Mouse (Mus musculus) 3T3-L1 (cell line): Measurements from ENCODE around the gene C1ra.
"Not testable (repeated sequence)": the region's sequence is repeated elsewhere in the genome, so short reads cannot be mapped to it uniquely, and the experiment has no call there.

Experiments
- DNase-seq: peaks from one replicate; pipeline ENCODE4 v3.0.0-alpha.2; 2015; ENCODE audit warnings: low read depth, low spot score

Gene C1ra

DNA sequence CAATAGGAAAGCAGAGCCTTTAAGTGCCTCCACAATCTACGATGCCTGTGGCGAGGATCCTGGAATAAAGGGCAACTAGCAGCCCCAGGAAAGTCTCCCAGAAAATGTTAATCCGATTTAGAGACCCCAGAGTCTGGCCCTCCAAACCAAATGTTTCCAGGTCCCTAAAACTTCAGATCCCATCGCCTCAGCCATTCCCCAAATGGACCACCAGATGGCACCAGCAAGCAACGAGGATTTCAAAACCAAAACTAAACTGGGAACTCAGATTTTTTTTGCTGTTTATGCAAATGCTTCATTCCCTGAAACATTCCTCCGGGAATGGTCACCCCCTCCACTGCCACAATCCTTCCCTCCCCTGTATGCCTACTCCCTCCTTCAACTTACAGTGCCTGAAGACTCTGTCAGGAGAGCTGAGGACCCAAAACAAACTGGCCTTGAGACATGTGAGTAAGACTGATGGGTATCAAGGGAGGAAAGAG lies at the start of gene C1ra:
C1ra (plus strand) TSS at position 51 of the 482 bp plus-strand sequence.
- peak; percentile 91 for DNase-seq

DNA sequence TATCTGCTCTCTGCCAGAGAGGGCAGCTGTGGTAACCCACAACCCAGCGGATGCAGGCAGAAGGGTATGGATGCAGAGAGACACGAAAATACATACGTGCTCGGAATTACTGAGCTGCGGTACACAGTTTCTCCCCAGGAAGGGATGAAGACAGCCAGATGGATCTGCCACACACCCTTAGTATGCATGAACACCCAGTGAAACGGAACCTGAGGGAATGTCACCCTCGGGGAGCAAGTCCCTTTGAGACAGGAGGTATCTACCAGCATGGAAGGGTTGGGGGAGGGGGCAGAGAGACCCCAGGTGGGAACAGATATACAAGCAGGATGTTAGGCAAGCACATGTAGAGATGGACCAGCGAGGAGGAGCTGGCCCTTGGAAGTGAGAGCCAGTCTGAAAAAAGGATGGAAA lies 48.3 kb upstream of the C1ra start:
- DNase-seq, result no peak

DNA sequence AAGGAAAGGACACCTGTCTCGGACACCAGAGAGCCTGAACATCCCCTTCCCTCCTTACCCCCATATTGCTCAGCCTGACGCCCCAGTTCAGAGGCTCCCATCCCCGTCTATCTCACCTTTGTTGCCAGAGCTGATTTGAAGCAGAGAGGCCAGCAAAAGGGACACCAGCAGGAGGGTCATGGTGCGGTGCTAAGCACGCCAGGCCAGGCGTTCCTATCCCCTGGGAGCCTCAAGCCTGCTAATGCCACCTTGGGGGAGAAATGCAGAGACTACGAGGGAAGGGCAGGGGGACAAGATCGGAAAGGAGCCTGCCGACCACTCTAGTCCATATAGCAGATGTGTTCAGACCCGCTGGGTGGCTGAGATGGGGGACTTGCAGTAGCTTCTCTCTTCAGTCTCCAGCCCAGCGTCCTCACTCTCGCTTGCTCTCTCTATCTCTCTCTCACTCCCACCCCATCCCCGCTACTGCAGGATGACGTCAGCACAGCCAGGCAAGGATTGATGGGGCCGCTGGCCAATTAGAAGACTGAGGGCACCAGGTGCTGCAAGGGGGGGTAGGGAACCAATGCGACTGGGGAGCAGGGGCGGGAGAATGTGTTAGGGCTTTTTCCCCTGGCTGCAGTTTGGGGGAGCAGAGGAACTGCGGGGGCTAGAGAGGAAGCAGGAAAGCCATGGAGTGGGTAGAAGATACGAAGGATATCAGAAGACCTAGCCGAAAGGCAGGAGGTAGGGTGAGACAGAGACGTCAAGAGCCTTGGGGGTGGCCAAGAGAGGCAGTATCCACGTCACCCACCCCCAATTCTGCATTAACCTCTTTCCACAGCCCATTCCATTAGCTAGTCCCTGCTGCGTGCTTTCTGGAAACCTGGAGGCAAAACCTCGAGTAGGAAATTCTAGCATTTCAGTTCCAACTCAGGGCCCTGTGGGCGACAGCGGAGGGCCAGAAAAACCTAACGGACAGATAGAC lies 47.6 kb upstream of the C1ra start, which contains the start of gene Clstn3:
Clstn3 (minus strand) TSS at position 490 of the 967 bp plus-strand sequence.
- DNase-seq, result no peak

DNA sequence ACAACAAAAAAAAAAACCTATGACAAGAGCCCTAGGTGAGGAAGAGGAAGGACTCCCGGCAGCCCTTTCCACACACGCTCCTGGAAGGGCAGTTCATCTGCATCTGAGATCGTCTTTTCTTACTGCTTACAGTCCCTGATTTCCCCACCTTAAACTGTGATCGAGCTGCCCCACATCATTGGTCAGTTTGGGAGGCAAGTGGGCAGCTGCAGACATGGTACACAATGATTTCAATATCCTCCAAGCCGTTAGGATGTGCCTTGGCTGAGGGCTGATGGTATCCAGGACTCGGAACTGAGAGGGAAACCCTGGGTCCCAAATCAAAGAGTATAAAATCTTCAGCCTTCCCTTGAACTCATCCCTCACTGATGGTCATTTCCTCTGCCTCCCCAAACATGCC lies 46.9 kb upstream of the C1ra start:
- DNase-seq, result no peak

DNA sequence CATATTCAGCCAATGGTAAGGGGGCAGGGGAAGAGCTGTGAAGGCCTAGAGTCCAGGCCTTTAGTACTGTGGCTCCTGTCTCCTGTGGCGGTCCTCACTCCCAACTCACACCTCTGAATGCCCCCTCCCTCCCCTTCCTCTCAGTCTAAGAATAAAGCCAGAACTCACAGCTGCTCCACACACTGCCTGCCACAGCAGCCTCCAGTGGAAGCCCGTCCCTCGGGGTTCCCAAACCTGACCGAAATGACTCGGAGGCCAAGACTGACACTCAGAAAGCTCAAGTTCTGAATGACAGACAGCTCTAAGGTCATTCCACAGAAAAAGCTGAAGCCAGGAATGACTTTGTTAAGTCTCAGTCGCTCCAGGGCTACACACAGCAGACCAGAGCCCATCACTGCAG lies 46.5 kb upstream of the C1ra start:
- DNase-seq, result no peak

DNA sequence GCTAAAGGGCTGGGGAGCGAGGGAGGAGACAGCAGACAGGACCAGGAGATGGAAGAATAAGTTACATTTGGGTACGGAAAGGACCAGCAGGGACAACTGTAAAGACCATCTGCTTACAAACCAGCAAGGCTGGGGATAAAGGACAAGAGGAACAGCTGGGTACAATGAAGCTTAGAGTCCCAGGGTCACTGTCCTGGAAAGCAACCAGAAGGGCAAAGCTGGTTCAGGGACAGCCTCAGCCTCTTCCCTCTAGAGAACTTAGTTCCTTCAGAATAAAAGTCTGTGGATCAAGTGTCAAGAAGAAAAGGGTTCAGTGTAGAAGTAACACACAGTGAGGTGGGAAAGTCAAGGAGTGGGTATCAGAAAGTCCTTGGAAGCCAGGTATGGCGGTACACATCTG lies 41.1 kb upstream of the C1ra start:
- no peak for DNase-seq

DNA sequence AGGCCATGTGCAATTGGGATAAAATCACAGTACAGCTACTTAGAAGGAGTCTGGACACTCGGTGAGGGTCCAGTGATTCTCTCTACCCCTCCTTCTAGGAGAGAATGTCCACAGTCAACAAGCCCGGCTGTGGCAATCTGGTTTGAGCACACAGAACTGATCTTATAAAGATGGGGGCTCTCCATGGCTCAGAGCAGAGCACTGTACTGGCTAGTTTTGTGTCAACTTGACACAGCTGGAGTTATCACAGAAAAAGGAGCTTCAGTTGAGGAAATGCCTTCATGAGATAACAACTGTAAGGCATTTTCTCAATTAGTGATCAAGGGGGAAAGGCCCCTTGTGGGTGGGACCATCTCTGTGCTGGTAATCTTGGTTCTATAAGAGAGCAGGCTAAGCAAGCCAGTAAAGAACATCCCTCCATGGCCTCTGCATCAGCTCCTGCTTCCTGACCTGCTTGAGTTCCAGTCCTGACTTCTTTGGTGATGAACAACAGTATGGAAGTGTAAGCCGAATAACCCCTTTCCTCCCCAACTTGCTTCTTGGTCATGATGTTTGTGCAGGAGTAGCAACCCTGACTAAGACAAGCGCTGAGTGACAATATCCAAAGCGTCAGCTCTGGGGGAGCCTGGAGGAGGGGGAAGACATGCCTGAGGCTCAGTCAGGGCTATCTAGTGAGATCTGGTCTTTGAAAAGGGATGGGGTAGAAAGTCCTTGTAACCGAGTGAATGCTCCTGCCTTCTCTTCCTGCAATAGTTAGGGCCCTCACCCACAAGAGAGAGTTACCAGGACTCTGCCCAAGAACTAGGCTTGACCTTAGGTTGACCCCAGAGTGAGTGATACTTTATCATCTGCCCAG lies 40.2 kb upstream of the C1ra start:
- not testable (repeated sequence) for DNase-seq

DNA sequence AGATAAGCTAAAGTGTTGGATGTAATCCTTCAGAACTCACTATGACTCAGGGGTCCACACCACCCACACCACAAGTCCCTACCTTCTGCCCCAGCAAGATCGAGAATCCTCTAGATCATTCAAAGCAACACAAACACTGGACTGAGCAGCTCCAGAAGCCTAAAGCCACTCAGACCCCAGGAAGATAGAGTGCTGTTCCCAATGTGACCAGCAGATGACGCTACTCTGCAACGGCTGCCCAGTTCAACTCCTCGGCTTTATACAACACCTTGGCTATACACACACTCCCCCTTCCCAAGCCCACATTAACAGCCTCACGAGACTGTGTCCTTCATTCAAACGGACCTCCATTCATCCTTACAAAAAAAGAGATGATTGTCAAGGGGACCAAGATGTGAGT lies 39.4 kb upstream of the C1ra start:
- DNase-seq, result peak; percentile 44

DNA sequence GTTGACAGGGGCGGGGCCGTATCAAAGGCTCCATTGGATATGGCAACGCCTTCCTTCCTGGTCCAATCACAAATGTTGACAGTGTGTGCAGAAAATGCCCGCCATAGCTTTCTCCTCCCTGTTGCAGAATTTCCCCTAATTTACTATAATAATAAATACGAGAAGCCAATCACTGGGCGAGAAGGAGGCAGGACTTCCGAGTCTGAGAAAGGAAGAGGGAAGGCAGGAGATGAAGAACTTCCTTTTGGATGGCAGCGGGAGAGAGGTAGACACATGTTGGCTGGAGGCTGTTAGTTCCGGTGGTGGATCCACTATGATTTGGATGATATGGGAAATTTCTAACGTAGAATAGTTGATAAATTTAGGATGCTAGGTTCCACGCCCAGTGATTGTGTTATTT lies 37.6 kb upstream of the C1ra start:
- DNase-seq, result no peak

DNA sequence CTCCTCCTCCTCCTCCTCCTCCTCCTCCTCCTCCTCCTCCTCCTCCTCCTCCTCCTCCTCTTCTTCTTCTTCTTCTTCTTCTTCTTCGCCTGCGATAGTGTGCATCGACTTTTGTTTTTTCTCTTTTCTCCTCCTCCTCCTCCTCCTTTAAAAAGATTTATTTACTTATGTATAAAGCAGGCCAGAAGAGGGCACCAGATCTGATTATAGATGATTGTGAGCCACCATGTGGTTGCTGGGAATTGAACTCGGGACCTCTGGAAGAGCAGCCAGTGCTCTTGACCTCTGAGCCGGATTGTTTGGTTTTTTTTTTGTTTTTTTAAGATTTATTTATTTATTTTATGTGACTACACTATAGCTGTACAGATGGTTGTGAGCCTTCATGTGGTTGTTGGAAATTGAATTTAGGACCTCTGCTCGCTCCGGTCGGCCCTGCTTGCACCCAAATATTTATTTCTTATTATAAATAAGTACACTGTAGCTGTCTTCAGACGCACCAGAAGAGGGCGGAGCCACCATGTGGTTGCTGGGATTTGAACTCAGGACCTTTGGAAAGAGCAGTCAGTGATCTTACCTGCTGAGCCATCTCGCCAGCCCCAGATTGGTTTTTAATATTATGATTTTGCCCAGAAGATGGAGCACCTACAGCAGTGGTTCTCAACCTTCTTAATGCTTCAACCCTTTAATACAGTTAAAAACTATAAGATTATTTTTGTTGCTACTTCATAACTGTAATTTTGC lies 36.7 kb upstream of the C1ra start:
- DNase-seq, result not testable (repeated sequence)

DNA sequence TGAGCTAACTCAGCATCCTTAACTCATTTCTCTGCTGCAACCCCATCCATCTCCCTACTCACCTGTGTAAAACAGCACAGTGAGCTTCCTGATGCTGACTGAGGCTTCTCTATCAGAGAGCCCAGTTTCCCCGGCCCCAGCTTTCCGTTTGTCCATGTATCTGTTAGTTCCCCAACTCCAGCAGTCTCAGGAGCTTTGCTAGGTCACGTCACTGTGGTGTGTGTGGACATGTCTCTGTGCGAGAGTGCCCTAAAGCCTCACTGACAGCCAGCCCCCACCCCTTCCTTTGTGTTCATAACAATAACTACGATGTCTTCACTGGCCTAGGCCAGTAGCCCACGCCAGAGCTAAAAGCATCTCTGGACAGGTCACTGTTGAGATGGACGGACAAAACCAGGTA lies 36.0 kb upstream of the C1ra start:
- DNase-seq, result no peak

DNA sequence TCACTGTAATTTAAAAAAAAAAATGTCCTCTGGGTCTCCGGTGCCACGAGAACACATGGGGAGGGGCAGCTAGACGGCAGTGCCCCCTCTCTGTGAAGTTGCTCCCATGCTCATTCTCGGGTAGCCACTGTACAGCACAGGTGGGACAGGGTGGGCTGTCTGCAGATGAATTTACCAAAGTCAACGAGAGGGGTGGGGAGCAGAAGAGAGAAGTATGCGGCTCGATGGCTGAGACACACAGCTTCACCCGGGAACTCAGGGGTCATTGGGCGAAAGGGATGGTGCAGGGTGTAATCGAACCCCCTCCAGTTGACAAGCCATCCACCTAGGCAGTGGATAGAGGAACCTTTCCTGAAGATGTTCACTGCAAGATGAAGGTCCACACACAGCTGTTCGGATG lies 35.4 kb upstream of the C1ra start:
- no peak for DNase-seq

DNA sequence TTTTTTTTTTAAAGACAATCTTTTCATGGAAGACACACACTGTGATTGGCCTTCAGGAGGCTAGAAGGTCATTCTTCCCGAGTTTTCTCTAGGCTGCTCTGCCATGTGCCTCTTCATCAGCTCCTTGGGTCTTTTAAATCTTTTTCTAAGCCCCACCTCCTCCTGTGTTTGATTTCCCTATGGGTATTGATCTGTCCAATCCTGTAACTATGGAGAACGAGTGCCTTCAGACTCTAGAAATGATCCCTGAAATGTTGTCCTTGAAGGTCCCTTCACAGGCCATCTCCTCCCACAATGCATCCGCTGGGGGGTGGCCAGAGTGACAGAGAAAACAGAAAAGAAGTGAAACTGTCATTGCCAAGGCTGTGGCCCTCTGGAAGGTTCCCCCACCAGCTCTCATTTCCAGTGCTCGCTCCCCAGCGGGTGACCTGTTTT lies 35.0 kb upstream of the C1ra start:
- DNase-seq, result no peak

DNA sequence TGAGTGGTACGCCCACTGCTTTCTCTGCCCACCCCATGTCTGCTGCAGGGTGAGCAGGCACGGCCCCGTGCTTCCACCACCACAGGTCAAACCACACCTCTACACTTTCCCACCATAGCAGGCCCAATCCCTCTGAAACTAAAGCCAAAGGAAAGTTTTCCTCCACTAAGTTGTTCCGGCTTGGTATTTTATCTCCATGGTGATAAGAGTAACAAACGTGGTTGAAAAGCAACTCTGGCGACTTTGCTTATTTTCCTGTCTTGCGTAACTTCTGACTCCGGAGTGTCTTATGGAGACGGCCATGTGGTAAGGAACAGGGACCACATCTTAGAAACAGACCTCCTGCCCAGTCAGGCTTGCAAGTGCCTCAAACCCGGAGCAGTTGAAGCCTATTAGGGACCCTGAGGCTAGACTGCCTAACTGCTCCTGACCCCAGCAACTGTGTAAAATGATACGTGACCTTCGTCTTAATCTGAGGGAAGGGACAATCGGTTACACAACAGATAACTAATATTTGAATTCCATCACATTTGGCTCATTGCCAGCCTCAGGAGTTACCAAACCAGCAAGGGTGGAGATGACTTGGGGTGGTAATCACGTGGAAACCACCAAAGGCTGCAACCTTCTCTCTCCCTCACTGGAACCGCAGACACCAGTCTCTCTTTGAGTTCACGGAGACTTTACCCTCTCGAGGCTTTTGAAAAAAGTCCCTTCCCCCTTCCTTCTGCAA lies 34.1 kb upstream of the C1ra start:
- peak; percentile 62 for DNase-seq

DNA sequence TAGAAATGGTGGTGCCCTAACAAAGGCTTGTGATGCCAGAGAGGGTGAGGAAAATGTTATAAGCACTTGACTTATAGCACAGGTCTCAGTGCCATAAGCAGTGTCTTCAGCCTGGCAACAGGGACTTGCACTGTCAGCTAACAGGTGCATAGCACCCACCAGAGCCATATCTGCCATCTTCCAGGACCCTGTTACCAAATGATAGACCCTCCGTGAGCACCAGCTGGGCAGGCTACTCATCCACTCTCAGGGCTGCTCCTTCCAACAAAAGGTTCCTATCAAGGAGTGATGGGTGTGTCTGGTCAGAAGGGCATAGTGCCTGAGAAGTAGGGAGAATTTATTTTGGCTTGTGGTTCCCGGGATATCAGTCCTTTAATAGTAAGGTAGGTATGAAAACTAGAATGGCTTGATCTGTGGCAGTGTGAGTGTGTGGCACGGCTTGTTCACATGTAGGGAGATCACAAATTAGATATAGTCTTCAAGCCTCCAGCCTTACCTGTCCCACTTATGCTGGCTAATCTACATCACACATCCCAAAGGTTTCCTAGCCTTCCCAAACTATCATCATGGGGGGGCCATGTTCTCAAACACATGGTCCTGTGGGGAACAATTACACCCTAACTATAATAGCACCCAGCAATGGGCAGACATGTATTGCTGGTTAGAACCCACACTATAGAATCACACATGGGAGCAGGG lies 33.2 kb upstream of the C1ra start:
- no peak for DNase-seq

DNA sequence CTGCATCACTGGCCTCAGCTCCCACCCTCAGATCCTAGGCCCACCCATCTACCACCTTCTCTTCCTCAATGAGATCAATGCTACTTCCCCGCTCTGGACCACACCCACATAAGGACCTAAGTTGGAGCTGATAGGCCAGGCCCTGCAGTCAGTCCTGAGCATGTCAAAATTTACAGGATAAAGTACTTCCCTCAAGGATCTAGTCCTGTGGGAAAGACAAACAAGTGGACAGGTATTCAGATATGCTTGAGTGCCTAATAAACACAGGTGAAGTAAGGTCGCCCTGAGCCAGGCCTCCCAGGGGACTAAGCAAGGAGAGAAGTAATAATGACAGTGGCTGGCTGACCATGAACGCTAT lies 32.7 kb upstream of the C1ra start:
- no peak for DNase-seq

DNA sequence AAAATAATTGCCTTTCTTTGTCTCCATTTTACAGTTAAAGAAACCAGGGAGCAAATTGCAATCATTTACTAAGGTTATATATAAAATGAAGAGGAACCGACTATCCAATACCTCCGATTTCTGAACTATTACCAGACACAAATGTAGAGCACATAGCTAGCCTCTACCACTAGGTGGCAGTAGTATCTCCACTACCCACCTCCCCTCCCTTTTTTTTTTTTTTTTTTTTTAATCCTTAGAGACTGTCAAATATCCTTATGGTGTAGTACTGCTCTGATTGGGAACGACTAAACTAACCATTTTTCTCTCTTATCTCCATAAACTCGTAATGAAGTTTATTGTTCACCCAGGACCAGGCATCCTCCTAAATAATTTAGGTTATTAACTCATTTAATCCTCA lies 31.9 kb upstream of the C1ra start:
- peak; percentile 81 for DNase-seq

DNA sequence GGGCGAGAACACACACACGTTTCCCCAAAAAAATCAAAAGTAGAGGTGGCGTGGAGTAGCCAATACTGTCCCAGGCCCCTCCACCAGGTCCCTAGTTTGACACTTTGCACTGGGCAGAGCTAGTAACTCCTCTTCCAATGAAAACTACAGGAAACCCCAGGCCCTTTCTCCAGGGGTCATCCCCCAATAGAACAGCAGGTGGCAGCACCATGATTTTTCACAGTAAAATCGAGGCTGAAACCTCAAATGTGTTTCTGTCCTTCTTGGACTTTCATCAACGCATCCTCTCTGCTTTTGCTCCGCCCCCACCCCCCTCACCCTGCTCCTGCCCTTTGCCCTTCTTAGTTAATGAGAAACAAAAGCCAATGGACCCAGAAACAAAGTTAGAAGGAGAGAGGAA lies 30.6 kb upstream of the C1ra start:
- DNase-seq, result peak; percentile 86

DNA sequence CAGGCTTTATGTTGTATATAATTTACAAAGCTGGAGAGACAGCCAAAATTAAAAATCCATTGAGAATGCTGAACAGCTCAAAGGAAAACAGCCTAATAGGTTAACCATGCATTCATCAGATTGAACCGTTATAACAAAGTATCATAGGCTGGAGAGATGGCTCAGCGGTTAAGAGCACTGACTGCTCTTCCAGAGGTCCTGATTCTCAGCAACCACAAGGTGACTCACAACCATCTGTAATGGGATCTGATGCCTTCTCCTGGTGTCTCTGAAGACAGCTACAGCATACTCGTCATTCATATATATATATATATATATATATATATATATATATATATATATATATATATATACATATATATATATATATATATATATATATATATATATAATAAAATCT lies 28.4 kb upstream of the C1ra start:
- DNase-seq, result peak; percentile 85

DNA sequence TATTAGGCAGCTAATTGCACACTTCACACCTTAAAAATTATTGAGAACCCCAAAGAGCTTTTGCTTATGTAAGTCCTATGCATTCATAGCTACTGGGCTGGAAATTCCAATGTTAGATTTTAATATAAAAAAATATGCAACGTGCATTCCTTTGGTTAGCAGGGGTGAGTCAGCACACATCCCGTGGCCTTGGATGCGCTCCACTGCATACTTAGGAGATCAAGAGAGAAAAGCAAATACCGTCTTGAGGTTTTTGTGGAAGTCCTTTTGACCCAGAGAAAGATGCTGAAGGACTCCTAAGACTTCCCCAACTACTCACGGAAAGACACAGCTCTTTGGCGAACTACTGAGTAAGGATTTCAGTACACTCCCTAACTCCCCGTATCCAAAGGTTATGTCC lies 27.4 kb upstream of the C1ra start:
- DNase-seq, result peak; percentile 99
